Comparison of ENCODE assay signal across 10 mouse cellular contexts in genomic region chr10:60269141-60270064, GRCm38 (mm10). TPM values are rescaled to one million over a fixed set of nuclear protein-coding genes. Genes with fewer than 3 reads are reported as not detected.
DNase-seq lines count a peak whose midpoint lies in the region; ATAC-seq and TF ChIP-seq lines count a peak whose summit lies in the region.
"Had no signal": no experiment of that assay in that cellular context is flagged by ENCODE, and none has a peak within 500 bp of the region (broad histone marks: within the 10 kb centered on the region; RNA-seq: fewer than 3 reads in every experiment).

No protein-coding gene starts in this region.

- H3K27me3 ChIP-seq in heart, embryonic 10.5 days (ENCODE audit: insufficient read depth, poor library complexity, severe bottlenecking) = no peaks in the 10 kb centered on the region
- no peaks in the 10 kb centered on the region for H3K27me3 ChIP-seq in midbrain, embryonic 13.5 days
- no peaks in the 10 kb centered on the region for H3K27me3 ChIP-seq in midbrain, embryonic 10.5 days (ENCODE audit: low read depth, poor library complexity, severe bottlenecking)
- no peaks in the 10 kb centered on the region for H3K27me3 ChIP-seq in intestine, embryonic 16.5 days (replicated peaks; ENCODE audit: control insufficient read depth, insufficient read depth, low read length)
- H3K27me3 ChIP-seq in stomach, postnatal 0 days (ENCODE audit: control insufficient read depth, insufficient read depth, low read length) = no peaks in the 10 kb centered on the region
- H3K27me3 ChIP-seq: neural tube, embryonic 15.5 days had no signal

- H3K4me3 ChIP-seq in heart, embryonic 10.5 days = no peak overlapping the region
- no peak overlapping the region for H3K4me3 ChIP-seq in midbrain, embryonic 13.5 days (replicated peaks)
- no peak overlapping the region for H3K4me3 ChIP-seq in midbrain, embryonic 10.5 days
- no peak overlapping the region for H3K4me3 ChIP-seq in intestine, embryonic 16.5 days (ENCODE audit: low read length)
- no peak overlapping the region for H3K4me3 ChIP-seq in stomach, postnatal 0 days (ENCODE audit: low read depth, low read length)
- H3K4me3 ChIP-seq: neural tube, embryonic 15.5 days had no signal

- no peaks in the 10 kb centered on the region for H3K36me3 ChIP-seq in heart, embryonic 10.5 days
- no peaks in the 10 kb centered on the region for H3K36me3 ChIP-seq in midbrain, embryonic 13.5 days
- no peaks in the 10 kb centered on the region for H3K36me3 ChIP-seq in midbrain, embryonic 10.5 days
- no peaks in the 10 kb centered on the region for H3K36me3 ChIP-seq in intestine, embryonic 16.5 days (ENCODE audit: control insufficient read depth, insufficient read depth, low read length)
- no peaks in the 10 kb centered on the region for H3K36me3 ChIP-seq in stomach, postnatal 0 days (ENCODE audit: control insufficient read depth, insufficient read depth, low read length)
- H3K36me3 ChIP-seq: neural tube, embryonic 15.5 days had no signal

- intact Hi-C loops in heart, postnatal 10 days (cut with DNase I) = no loop called here

- H3K9me3 ChIP-seq in heart, embryonic 10.5 days = no peaks in the 10 kb centered on the region
- H3K9me3 ChIP-seq in midbrain, embryonic 13.5 days = no peaks in the 10 kb centered on the region
- no peaks in the 10 kb centered on the region for H3K9me3 ChIP-seq in midbrain, embryonic 10.5 days (replicated peaks)
- no peaks in the 10 kb centered on the region for H3K9me3 ChIP-seq in intestine, embryonic 16.5 days (ENCODE audit: control insufficient read depth, low read length)
- H3K9me3 ChIP-seq in stomach, postnatal 0 days (ENCODE audit: control insufficient read depth, low read length) = no peaks in the 10 kb centered on the region
- H3K9me3 ChIP-seq: neural tube, embryonic 15.5 days had no signal

- H3K4me2 ChIP-seq in midbrain, embryonic 13.5 days (replicated peaks) = no peak overlapping the region
- H3K4me2 ChIP-seq in intestine, embryonic 16.5 days (ENCODE audit: low read depth, low read length) = no peak overlapping the region
- no peak overlapping the region for H3K4me2 ChIP-seq in stomach, postnatal 0 days (replicated peaks; ENCODE audit: low read depth)
- H3K4me2 ChIP-seq: neural tube, embryonic 15.5 days had no signal

- H3K27ac ChIP-seq in heart, embryonic 10.5 days = peak overlapping the region; percentile 56; the same call in 1 of the 2 replicates
- H3K27ac ChIP-seq in midbrain, embryonic 13.5 days = no peak overlapping the region
- no peak overlapping the region for H3K27ac ChIP-seq in midbrain, embryonic 10.5 days (replicated peaks)
- peak overlapping the region; percentile 38 for H3K27ac ChIP-seq in intestine, embryonic 16.5 days (ENCODE audit: low read length)
- H3K27ac ChIP-seq in stomach, postnatal 0 days (replicated peaks) = peak overlapping the region; percentile 87
- H3K27ac ChIP-seq: liver, embryonic 14.5 days; neural tube, embryonic 15.5 days had no signal

- no peak overlapping the region for H3K9ac ChIP-seq in midbrain, embryonic 13.5 days (replicated peaks)
- no peak overlapping the region for H3K9ac ChIP-seq in intestine, embryonic 16.5 days (ENCODE audit: low read depth, low read length)
- 0 out of 2 replicates have a peak overlapping the region, but pooled peaks have one; percentile 8 for H3K9ac ChIP-seq in stomach, postnatal 0 days (ENCODE audit: low read length)
- H3K9ac ChIP-seq: liver, embryonic 14.5 days; neural tube, embryonic 15.5 days had no signal

- peaks cover 26% of the 10 kb centered on the region for H3K4me1 ChIP-seq in heart, embryonic 10.5 days
- H3K4me1 ChIP-seq in midbrain, embryonic 13.5 days (replicated peaks) = no peaks in the 10 kb centered on the region
- H3K4me1 ChIP-seq in midbrain, embryonic 10.5 days = 0 out of 2 replicates have a peak, but pooled peaks cover 6% of the 10 kb centered on the region
- H3K4me1 ChIP-seq in intestine, embryonic 16.5 days (ENCODE audit: control insufficient read depth, insufficient read depth, low read length) = peaks cover 22% of the 10 kb centered on the region
- 0 out of 2 replicates have a peak, but pooled peaks cover 6% of the 10 kb centered on the region for H3K4me1 ChIP-seq in stomach, postnatal 0 days (replicated peaks; ENCODE audit: control insufficient read depth, insufficient read depth)
- H3K4me1 ChIP-seq: neural tube, embryonic 15.5 days had no signal

- ATAC-seq in midbrain, embryonic 13.5 days = 0 out of 2 replicates have a peak, but pooled peaks have one; percentile 34
- ATAC-seq in intestine, embryonic 16.5 days = peak; percentile 37
- peak; percentile 81 for ATAC-seq in stomach, postnatal 0 days (ENCODE audit: low FRiP score, low TSS enrichment)

- TF ChIP-seq CTCF in stomach, postnatal 0 days (IDR thresholded peaks at IDR 0.05; ENCODE audit: low read depth) = no peak

- 65% methylated on average over 13 of the region's 13 CpGs for WGBS in heart, embryonic 10.5 days
- 86% methylated on average over 13 of the region's 13 CpGs for WGBS in midbrain, embryonic 13.5 days
- WGBS in midbrain, embryonic 10.5 days = 84% methylated on average over 13 of the region's 13 CpGs
- 50% methylated on average over 13 of the region's 13 CpGs for WGBS in intestine, embryonic 16.5 days
- 35% methylated on average over 13 of the region's 13 CpGs for WGBS in stomach, postnatal 0 days

- TF ChIP-seq EP300 in stomach, postnatal 0 days (optimal IDR thresholded peaks at IDR 0.05) = no peak

- no peak for DNase-seq in heart, embryonic 10.5 days (ENCODE audit: low spot score)
- no peak for DNase-seq in heart, postnatal 10 days
- no peak for DNase-seq in midbrain, embryonic 10.5 days (ENCODE audit: low spot score)
- DNase-seq in stomach, postnatal 0 days (ENCODE audit: low spot score) = no peak
- no peak for DNase-seq in layer of hippocampus, postnatal 25 days (ENCODE audit: extremely low spot score in 1 of 2, low spot score in 1 of 2)
- DNase-seq in kidney, adult 18-20 months = no peak

RNA-seq across cellular contexts. Expression of gene Psap, which starts 8.0 kb away (rescaled TPM):
- 74.3 and 75.2 TPM in 2 replicates for polyA plus RNA-seq in heart, embryonic 10.5 days (2016; fragmentation: Nextera tagmentation; extraction: Ambion mirVana)
- 100 to 1,000 TPM; 806 to 812 TPM for total RNA-seq in heart, postnatal 10 days (2021)
- polyA plus RNA-seq in midbrain, embryonic 13.5 days (2015; fragmentation: Nextera tagmentation; extraction: Ambion mirVana) = 126 and 154 TPM in 2 replicates
- polyA plus RNA-seq in midbrain, embryonic 10.5 days (2016; fragmentation: Nextera tagmentation; extraction: Ambion mirVana) = 52.0 and 69.2 TPM in 2 replicates
- polyA plus RNA-seq in intestine, embryonic 16.5 days (2015; fragmentation: Nextera tagmentation; extraction: Ambion mirVana) = 178 and 187 TPM in 2 replicates
- polyA plus RNA-seq in stomach, postnatal 0 days (2015; fragmentation: Nextera tagmentation; extraction: Ambion mirVana) = 128 and 129 TPM in 2 replicates
- total RNA-seq in layer of hippocampus, postnatal 25 days (2021) = 1,000 to 10,000 TPM; 1,375 to 1,496 TPM

RNA-seq across cellular contexts. Expression of gene Chst3, which starts 50.3 kb away (rescaled TPM):
- 0.51 and 0.89 TPM in 2 replicates for polyA plus RNA-seq in heart, embryonic 10.5 days (2016; fragmentation: Nextera tagmentation; extraction: Ambion mirVana)
- 1 to 10 TPM; 1.4 to 1.8 TPM for total RNA-seq in heart, postnatal 10 days (2021)
- 1.3 and 1.7 TPM in 2 replicates for polyA plus RNA-seq in midbrain, embryonic 13.5 days (2015; fragmentation: Nextera tagmentation; extraction: Ambion mirVana)
- polyA plus RNA-seq in midbrain, embryonic 10.5 days (2016; fragmentation: Nextera tagmentation; extraction: Ambion mirVana) = 2.0 and 2.5 TPM in 2 replicates
- 1.3 and 1.4 TPM in 2 replicates for polyA plus RNA-seq in intestine, embryonic 16.5 days (2015; fragmentation: Nextera tagmentation; extraction: Ambion mirVana)
- polyA plus RNA-seq in stomach, postnatal 0 days (2015; fragmentation: Nextera tagmentation; extraction: Ambion mirVana) = 1.1 and 1.4 TPM in 2 replicates
- total RNA-seq in layer of hippocampus, postnatal 25 days (2021) = 1 to 10 TPM; 2.8 to 3.1 TPM

Comparison
In these comparisons a context has a peak if more than half of its experiments do, and no peak if none do; other contexts are left out.
1. H3K27ac ChIP-seq: peak in heart, embryonic 10.5 days (single experiment), intestine, embryonic 16.5 days (single experiment) and stomach, postnatal 0 days (single experiment); none in midbrain, embryonic 13.5 days (single experiment) and midbrain, embryonic 10.5 days (single experiment).
2. Peak in every context shown above with its lines, with median percentiles within 50 percentile points of each other: ATAC-seq.